Mouse (Mus musculus) hindbrain, postnatal 0 days (tissue): ENCODE data around the gene Gtf2b. TPM values are rescaled to one million over a fixed set of nuclear protein-coding genes. Genes with fewer than 3 reads are reported as not detected.

ENCODE experiments used
- ATAC-seq: fragments of 200-750 bp; cut with Nextera tagmentation; 2 replicates; pipeline ENCODE4 v1.8.0; 2017; ENCODE audit warnings: mild to moderate bottlenecking, moderate TSS enrichment, moderate library complexity
- DNase-seq: peaks from one replicate; pipeline ENCODE4 v3.0.0-alpha.2; 2015; ENCODE audit warnings: low spot score
- H3K27ac ChIP-seq: fragments of 300-500 bp; sonication (generic); 2 replicates; pipeline ENCODE4 v1.5.1; 2014; ENCODE audit warnings: mild to moderate bottlenecking
- H3K27me3 ChIP-seq: fragments of 300-500 bp; sonication (generic); 2 replicates; pipeline ENCODE4 v1.6.1; 2014; ENCODE audit warnings: low read length, mixed read lengths; ENCODE audit not compliant: insufficient read depth
- H3K36me3 ChIP-seq: fragments of 300-500 bp; sonication (generic); 2 replicates; pipeline ENCODE4 v1.6.1; 2014; ENCODE audit warnings: low read length, mixed read lengths; ENCODE audit not compliant: insufficient read depth
- H3K4me1 ChIP-seq: fragments of 300-500 bp; sonication (generic); 2 replicates; pipeline ENCODE4 v1.6.1; 2014; ENCODE audit warnings: antibody characterized with exemption, low read length, mixed read lengths; ENCODE audit not compliant: insufficient read depth
- H3K4me2 ChIP-seq: fragments of 300-500 bp; sonication (generic); 2 replicates; pipeline ENCODE4 v1.6.1; 2014; ENCODE audit warnings: low read depth, mild to moderate bottlenecking, low read length, moderate library complexity, mixed read lengths
- H3K4me3 ChIP-seq: fragments of 300-500 bp; sonication (generic); 2 replicates; pipeline ENCODE4 v1.5.1; 2014; ENCODE audit warnings: low read length
- H3K9ac ChIP-seq: fragments of 300-500 bp; sonication (generic); replicated peaks from 2 replicates; pipeline ENCODE4 v1.6.1; 2014; ENCODE audit warnings: mild to moderate bottlenecking, low read length, moderate library complexity, mixed read lengths
- H3K9me3 ChIP-seq: fragments of 300-500 bp; sonication (generic); 2 replicates; pipeline ENCODE4 v1.6.1; 2016; ENCODE audit warnings: low read length, mixed read lengths
- CTCF ChIP-seq: IDR thresholded peaks from 2 replicates; pipeline ENCODE4 v1.5.1; 2016; ENCODE audit warnings: antibody characterized with exemption, control low read depth, low read depth
- WGBS: fragments of 180-500 bp; shearing (Covaris S2); extraction: QIAGEN DNeasy Blood & Tissue Kit; methylation state at CpG from one replicate; pipeline ENCODE4 v1.1.7; 2014; 5-methylcytosine and 5-hydroxymethylcytosine counted together
- polyA plus RNA-seq: library from polyadenylated mRNA; unstranded; fragments of >200 nt; fragmentation: Nextera tagmentation; extraction: Ambion mirVana; gene quantifications from 2 replicates; pipeline ENCODE4 v1.2.1, GENCODE M21; 2015
- total RNA-seq: library from RNA; depleted of rRNA; stranded (reverse); fragments of >200 nt; gene quantifications from 2 replicates; pipeline ENCODE4 v1.2.3, GENCODE M21; 2014; rRNA removed

Gene Gtf2b
- total RNA-seq (31.0 and 33.3 TPM in 2 replicates), polyA plus RNA-seq (57.5 and 62.3 TPM in 2 replicates)

- Histone ChIP-seq H3K4me1 (peaks cover 3% of the 10 kb centered on the region), H3K9me3 (no peaks in the 10 kb centered on the region), H3K36me3 (no peaks in the 10 kb centered on the region), H3K9ac (peak within 1 kb of the TSS; percentile 92), H3K4me2 (peak within 1 kb of the TSS; percentile 85), H3K4me3 (peak within 1 kb of the TSS; percentile 87), H3K27me3 (no peaks in the 10 kb centered on the region), H3K27ac (peak within 1 kb of the TSS; percentile 83)
- 2% methylated on average over 64 of the region's 64 CpGs for WGBS
- 0 out of 2 replicates have a peak, but pooled peaks have one; percentile 11 for TF ChIP-seq CTCF
- peak; percentile 97 for DNase-seq
- ATAC-seq = peak; percentile 100
These were observed at the start of gene Gtf2b for GRCm38 (mm10) chr3:142764995-142765777. Gene Gtf2b (plus strand): TSS chr3:142765045.

GRCm38 (mm10) chr3:142725481-142725880 is 39.4 kb upstream of the Gtf2b start:
- Histone ChIP-seq H3K4me1 (no peaks in the 10 kb centered on the region), H3K4me2 (no peak overlapping the region), H3K27me3 (no peaks in the 10 kb centered on the region), H3K9ac (no peak overlapping the region), H3K36me3 (no peaks in the 10 kb centered on the region), H3K9me3 (no peaks in the 10 kb centered on the region), H3K27ac (no peak overlapping the region), H3K4me3 (no peak overlapping the region)
- peak; percentile 47; the same call in 1 of the 2 replicates for ATAC-seq
- WGBS = 77% methylated on average over 2 of the region's 2 CpGs
- TF ChIP-seq CTCF = no peak
- DNase-seq = peak; percentile 12

DNA sequence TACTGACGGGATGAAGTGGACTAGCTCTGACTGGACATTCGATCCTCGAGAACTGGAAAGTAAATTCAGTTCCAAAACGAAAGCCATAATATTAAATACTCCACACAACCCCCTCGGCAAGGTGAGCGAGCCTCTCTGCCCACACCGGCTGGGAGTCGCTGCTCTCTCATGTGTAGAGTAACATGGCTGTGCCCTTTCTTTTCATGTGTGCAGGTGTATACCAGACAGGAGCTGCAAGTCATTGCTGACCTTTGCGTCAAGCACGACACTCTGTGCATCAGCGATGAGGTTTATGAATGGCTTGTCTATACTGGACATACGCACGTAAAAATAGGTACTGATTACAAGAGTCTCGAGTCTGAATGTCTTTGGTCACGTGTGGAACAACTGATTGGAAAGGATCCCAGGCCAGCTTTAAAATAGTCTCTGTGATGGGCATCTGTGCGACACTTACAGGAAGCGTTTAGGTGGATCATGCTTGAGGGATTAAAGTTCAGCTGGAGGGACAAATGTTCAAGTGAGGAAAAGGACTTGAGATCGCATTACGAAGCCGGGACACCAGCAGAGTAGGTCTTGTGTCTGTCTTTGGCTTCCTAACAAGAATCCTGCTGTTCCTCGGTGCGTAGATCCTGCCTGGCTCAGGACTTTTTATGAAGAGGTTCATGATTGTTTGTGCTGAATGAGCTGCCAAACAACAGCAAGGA is 38.7 kb upstream of the Gtf2b start:
- WGBS = 84% methylated on average over 22 of the region's 22 CpGs
- DNase-seq = no peak
- Histone ChIP-seq H3K9ac (no peak overlapping the region), H3K9me3 (no peaks in the 10 kb centered on the region), H3K27ac (no peak overlapping the region), H3K36me3 (no peaks in the 10 kb centered on the region), H3K27me3 (no peaks in the 10 kb centered on the region), H3K4me1 (no peaks in the 10 kb centered on the region), H3K4me2 (no peak overlapping the region), H3K4me3 (no peak overlapping the region)
- no peak for TF ChIP-seq CTCF
- no peak for ATAC-seq

GRCm38 (mm10) chr3:142734291-142734690 is 30.6 kb upstream of the Gtf2b start:
- 63% methylated on average over 12 of the region's 12 CpGs for WGBS

GRCm38 (mm10) chr3:142740896-142741295 is 23.9 kb upstream of the Gtf2b start:
- Histone ChIP-seq H3K4me2 (no peak overlapping the region), H3K9ac (no peak overlapping the region), H3K9me3 (no peaks in the 10 kb centered on the region), H3K4me1 (no peaks in the 10 kb centered on the region), H3K36me3 (no peaks in the 10 kb centered on the region), H3K27me3 (no peaks in the 10 kb centered on the region), H3K27ac (no peak overlapping the region), H3K4me3 (no peak overlapping the region)
- 81% methylated on average over 7 of the region's 7 CpGs for WGBS
- ATAC-seq = no peak
- no peak for TF ChIP-seq CTCF
- no peak for DNase-seq

More at GRCm38 (mm10) chr3:142734291-142734690, 30.6 kb upstream of the Gtf2b start:
- Histone ChIP-seq H3K27me3 (no peaks in the 10 kb centered on the region), H3K4me3 (no peak overlapping the region), H3K9me3 (no peaks in the 10 kb centered on the region), H3K27ac (no peak overlapping the region), H3K9ac (no peak overlapping the region), H3K4me2 (no peak overlapping the region), H3K36me3 (no peaks in the 10 kb centered on the region), H3K4me1 (no peaks in the 10 kb centered on the region)
- no peak for TF ChIP-seq CTCF
- DNase-seq (no peak), ATAC-seq (no peak)

- no peaks in the 10 kb centered on the region for H3K36me3 ChIP-seq
- peak; percentile 48; the same call in 1 of the 2 replicates for ATAC-seq
- WGBS = 64% methylated on average over 21 of the region's 21 CpGs
These were observed 20.6 kb upstream of the Gtf2b start for GRCm38 (mm10) chr3:142743973-142744898.

More at GRCm38 (mm10) chr3:142743973-142744898, 20.6 kb upstream of the Gtf2b start:
- Histone ChIP-seq H3K9ac (no peak overlapping the region), H3K4me1 (no peaks in the 10 kb centered on the region), H3K4me2 (no peak overlapping the region), H3K27me3 (no peaks in the 10 kb centered on the region), H3K4me3 (no peak overlapping the region), H3K9me3 (no peaks in the 10 kb centered on the region), H3K27ac (no peak overlapping the region)
- TF ChIP-seq CTCF = peak; percentile 89
- DNase-seq = peak; percentile 82
